Mouse (Mus musculus): ENCODE results near the gene Ankfn1. TPM values are rescaled to one million over a fixed set of nuclear protein-coding genes. Genes with fewer than 3 reads are reported as not detected.

Gene Ankfn1
- polyA plus RNA-seq (2012; fragmentation: generic; extraction: Trizol), result not detected

DNA sequence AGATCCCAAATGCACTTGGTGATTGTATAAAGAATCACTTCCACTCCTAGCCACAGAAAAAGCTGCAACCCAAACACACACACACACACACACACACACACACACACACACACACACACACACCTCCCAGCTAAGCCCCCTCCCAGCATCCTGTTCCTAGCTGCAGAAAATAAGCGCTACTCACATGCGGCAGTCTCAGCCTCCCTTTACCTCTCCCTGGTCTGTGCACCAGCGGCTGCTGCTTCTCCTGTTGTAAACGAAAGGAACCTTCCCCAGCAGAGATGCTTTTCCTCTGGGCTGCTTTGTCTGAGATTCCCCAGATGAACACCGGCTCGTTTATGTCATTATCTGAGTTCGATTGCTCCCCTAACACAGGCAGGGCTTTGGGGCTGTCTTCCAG, at the start of gene Ankfn1:
Gene Ankfn1 (minus strand): TSS at position 223 of the 400 bp plus-strand sequence.

Other genes with a start within 250 kb of the Ankfn1 start
- gene Pctp, start 225.2 kb upstream of the Ankfn1 start, polyA plus RNA-seq (2012; fragmentation: generic; extraction: Trizol), result under 1 TPM; 0.23 to 0.50 TPM